Mouse (Mus musculus): ENCODE data around the gene Trim8. TPM values are rescaled to one million over a fixed set of nuclear protein-coding genes. Genes with fewer than 3 reads are reported as not detected.

The Trim8 gene
- total RNA-seq, 2 experiments from 2014 or later, result 105 to 109 TPM

DNA sequence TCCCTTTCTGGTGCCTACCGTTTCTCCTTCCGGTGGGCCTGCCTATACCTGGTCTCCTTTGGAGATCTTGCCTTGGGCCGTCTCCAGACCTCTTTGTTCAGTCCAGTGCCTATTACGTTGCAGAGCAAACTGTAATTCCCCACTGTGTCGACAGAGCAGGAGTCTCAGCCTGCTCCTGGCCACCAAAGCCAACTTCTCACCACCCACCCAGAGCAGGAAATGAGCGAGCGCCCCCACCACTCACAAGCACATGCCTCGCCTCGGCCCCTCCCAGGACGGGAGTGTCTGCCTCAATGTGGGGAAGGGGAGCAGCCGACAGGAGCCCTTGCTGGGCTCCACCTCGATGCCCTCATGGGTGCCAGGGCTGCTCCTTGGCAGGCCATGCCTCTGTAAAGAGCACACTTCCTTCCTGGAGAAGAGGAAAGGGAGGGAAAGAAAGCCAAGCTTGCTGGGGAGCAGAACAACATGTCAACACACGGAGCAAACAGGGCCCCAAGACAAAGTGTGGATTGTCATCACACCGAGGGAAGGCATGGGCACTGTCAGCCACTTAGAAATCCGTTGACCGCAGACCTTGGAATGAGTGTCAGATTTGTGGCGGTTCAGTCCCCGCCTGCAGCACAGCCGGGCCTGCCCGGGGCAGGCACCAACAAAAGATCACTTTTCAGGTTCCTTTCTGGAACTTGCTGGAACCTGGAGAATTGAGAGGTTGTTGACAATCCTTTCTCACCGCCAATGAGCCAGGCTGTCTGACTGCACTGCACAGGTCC, 22.0 kb upstream of the Trim8 start:
- DNase-seq (ENCODE audit: extremely low spot score in 1 of 2, low spot score in 1 of 2), result no peak

DNA sequence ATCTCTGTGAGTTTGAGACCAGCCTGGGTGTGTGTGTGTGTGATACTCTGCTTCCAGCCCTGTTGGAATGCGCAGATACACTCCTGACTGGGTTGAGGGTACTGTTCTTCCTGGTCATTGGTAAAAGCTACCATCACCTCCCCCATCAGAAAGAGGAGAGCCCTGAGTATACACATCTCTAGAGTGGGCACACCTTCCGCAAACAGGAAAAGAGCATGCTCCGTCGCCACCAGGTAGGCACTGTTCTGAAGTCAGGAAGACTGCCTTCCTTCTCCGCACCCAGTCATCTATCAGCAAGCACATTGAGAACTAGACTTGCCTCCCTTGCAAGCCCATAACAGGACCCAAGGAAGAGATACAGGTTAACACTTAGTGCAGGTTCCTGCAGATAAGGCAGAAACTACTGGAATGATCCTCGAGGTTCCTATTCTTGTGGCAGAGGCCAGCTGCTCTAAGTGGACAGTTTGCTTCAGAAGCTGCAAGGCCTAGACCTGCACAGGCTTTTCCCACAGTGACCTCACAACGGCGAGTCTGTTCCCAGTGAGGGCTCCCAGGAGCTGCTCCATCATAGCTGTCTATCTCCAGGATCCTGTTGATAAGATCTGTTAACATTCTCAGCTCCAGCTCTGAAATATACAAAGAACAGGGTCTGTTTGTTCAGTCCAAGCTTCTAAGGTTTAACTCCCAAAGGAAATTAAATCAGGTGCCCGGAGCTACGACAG, 20.7 kb upstream of the Trim8 start:
- no peak for DNase-seq (ENCODE audit: extremely low spot score in 1 of 2, low spot score in 1 of 2)

GRCm38 (mm10) chr19:46481352-46481751, 20.1 kb upstream of the Trim8 start:
- no peak for DNase-seq (ENCODE audit: extremely low spot score in 1 of 2, low spot score in 1 of 2)

- DNase-seq (ENCODE audit: extremely low spot score in 1 of 2, low spot score in 1 of 2), result no peak
Observed at GRCm38 (mm10) chr19:46481756-46482155, 19.7 kb upstream of the Trim8 start.

- no peak for DNase-seq (ENCODE audit: extremely low spot score in 1 of 2, low spot score in 1 of 2)
Observed at GRCm38 (mm10) chr19:46482896-46483516, 18.5 kb upstream of the Trim8 start.

- peak in 1 of 2 experiments; percentile 27 for DNase-seq (ENCODE audit: extremely low spot score in 1 of 2, low spot score in 1 of 2)
Observed at GRCm38 (mm10) chr19:46483701-46484328, 17.7 kb upstream of the Trim8 start.

- peak in 1 of 2 experiments; percentile 30 for DNase-seq (ENCODE audit: extremely low spot score in 1 of 2, low spot score in 1 of 2)
Observed at GRCm38 (mm10) chr19:46484518-46484917, 17.0 kb upstream of the Trim8 start.

DNA sequence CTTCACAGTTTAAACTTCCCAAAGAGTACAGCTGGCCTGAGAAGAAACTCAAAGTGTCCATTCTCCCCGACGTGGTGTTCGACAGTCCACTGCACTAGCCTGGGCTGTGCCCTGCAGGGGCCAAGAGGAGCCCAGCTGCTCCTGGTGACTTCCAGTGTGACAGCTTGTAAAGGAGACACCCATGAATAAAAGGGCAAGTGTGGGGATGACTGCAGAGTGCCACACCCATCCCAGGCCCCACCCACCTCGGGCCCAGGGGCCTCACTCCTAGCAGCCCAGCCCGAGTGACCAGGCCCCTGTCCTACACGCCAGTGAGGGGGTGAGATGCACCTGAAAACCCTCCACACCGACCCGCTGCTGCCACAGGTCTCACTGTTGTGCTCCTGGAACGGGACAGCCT, 15.7 kb upstream of the Trim8 start:
- DNase-seq (ENCODE audit: extremely low spot score in 1 of 2, low spot score in 1 of 2), result no peak

GRCm38 (mm10) chr19:46486709-46487108, 14.8 kb upstream of the Trim8 start:
- no peak for DNase-seq (ENCODE audit: extremely low spot score in 1 of 2, low spot score in 1 of 2)

DNA sequence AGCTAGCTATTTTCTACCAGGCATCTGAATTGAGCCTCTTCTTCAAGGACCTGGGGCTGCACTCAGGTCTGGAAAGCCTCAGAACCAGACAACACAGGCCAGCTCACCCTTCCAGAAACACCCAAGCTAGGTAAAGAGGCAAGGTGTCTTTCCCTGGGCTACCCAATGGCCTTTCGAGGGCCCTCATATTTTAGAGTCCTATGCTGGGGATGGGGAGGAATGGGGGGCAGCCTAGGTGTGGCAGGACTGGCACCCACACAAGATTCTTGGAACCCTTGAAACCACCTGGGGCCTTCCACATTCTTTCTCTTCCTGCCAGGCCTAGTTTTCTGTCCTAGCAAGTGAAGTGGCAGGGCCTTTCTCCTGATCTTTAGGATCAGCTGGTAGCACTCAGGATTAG, 12.1 kb upstream of the Trim8 start:
- DNase-seq (ENCODE audit: extremely low spot score in 1 of 2, low spot score in 1 of 2), result no peak

DNA sequence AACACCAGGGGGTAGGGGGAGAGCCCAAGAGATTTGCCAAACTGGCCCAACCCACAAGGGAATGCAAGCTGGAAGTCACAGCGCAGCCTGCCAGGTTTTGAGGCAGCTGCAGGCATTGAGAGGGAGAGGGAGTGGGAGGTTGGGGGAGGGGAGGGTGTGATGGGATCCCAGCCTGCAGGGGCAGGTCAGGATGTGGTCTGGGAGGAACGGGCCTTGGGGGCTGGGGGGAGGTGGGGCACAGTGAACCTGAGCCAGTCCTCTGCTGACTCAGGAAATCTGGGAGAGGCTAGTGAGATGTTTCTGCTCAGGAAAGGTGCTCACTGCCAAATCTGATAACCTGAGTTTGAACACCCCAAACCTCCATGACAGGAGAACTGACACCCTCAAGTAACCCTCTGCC, 10.9 kb upstream of the Trim8 start:
- no peak for DNase-seq (ENCODE audit: extremely low spot score in 1 of 2, low spot score in 1 of 2)

GRCm38 (mm10) chr19:46495136-46495535, 6.4 kb upstream of the Trim8 start:
- no peak for DNase-seq (ENCODE audit: extremely low spot score in 1 of 2, low spot score in 1 of 2)

DNA sequence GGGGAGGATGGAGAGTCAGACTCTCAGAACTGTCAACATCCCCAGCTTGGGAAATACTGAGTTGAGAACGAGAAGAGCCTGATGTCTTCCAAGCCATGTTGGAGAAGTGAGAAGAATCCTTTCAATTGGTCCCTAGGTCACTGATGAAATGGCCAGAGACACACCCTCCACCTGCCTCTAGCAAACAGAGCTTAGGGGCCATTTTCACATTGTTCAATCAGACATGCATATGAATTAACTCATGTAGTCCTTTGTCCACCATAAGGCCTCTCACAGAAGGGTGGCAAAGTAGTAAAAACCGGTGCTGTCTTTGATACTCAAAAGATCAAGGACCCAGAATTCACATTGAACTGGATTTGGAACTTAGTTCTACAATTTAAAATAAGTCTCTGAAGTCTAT, 4.3 kb upstream of the Trim8 start:
- DNase-seq (ENCODE audit: extremely low spot score in 1 of 2, low spot score in 1 of 2), result no peak

DNA sequence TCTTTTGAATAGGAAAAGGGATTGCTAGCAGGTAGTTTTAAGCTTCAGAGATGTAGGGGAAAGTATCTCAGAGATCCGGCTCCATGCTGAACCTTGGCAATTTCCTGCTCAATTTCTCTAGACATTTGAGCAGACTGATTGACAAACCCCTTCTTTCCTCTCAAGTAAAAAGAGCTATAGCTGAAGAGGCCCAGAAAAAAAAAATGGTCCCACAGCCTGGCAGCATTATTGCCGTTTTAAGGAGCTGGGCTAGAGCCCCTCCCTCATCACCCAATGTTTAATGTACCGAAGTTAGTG, 2.0 kb upstream of the Trim8 start:
- DNase-seq (ENCODE audit: extremely low spot score in 1 of 2, low spot score in 1 of 2), result no peak

GRCm38 (mm10) chr19:46499836-46500580, 1.5 kb upstream of the Trim8 start:
- DNase-seq (ENCODE audit: extremely low spot score in 1 of 2, low spot score in 1 of 2), result peak; percentile 72 to 75

- DNase-seq (ENCODE audit: extremely low spot score in 1 of 2, low spot score in 1 of 2), result peak in 1 of 2 experiments; percentile 52
Observed at GRCm38 (mm10) chr19:46500581-46501341, 741 bp upstream of the Trim8 start.

- DNase-seq (ENCODE audit: extremely low spot score in 1 of 2, low spot score in 1 of 2), result peak; percentile 66 to 77
Observed at GRCm38 (mm10) chr19:46502069-46502455, 560 bp downstream of the Trim8 start.

DNA sequence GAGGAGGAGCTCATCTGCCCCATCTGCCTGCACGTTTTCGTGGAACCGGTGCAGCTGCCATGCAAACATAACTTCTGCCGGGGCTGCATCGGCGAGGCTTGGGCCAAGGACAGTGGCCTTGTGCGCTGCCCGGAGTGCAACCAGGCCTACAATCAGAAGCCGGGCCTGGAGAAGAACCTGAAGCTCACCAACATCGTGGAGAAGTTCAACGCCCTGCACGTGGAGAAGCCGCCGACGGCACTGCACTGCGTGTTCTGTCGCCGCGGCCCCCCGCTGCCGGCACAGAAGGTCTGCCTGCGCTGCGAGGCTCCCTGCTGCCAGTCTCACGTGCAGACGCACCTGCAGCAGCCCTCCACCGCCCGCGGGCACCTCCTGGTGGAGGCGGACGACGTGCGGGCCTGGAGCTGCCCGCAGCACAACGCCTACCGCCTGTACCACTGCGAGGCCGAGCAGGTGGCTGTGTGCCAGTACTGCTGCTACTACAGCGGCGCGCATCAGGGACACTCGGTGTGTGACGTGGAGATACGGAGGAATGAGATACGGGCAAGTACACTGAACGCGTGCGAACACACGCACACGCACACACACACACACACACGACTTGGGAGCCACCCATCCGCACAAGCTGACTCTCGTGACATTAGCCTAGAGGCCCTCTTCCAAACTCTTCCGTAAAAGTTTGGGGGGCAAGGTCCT, 1.1 kb downstream of the Trim8 start:
- DNase-seq (ENCODE audit: extremely low spot score in 1 of 2, low spot score in 1 of 2), result peak; percentile 58

All from layer of hippocampus, postnatal 25 days (tissue).